Comparison of ENCODE assay signal across 24 mouse cellular contexts in the genomic region with DNA sequence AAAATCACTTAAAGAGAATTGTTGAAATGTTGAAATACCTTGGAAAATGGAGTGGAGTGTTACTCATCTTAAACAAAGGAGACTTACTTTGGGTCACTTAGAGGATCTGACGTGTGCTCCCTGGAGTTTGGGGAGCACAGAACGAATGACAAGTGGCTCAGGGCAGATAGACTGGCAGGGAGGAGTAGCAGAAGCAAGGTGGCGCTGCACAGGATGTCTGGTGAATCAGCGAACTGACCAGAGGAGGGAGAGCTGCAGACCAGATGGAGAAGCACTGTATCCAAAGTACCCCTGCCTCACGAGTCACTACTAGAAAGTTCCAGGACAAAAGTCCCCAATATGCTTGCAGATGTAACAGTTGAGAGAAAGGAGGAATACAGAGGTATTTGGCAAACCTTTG. TPM values are rescaled to one million over a fixed set of nuclear protein-coding genes. Genes with fewer than 3 reads are reported as not detected.
DNase-seq lines count a peak whose midpoint lies in the region; ATAC-seq and TF ChIP-seq lines count a peak whose summit lies in the region.
"Had no signal": no experiment of that assay in that cellular context is flagged by ENCODE, and none has a peak within 500 bp of the region (broad histone marks: within the 10 kb centered on the region; RNA-seq: fewer than 3 reads in every experiment).

No protein-coding gene starts in this region.

- TF ChIP-seq CTCF in kidney, adult 2 months (conservative IDR thresholded peaks at IDR 0.05; ENCODE audit: insufficient read depth, insufficient read length, low read depth, low read length): 0 out of 2 replicates have a peak, but pooled peaks have one; percentile 18
- TF ChIP-seq CTCF in liver, postnatal 0 days (IDR thresholded peaks at IDR 0.05; ENCODE audit: low read depth): peak; percentile 34
- TF ChIP-seq CTCF in ES-Bruce4 (IDR thresholded peaks at IDR 0.05; ENCODE audit: low read depth, low read length): peak; percentile 50

- ATAC-seq in liver, postnatal 0 days: no peak
- ATAC-seq in liver, embryonic 12.5 days: no peak
- ATAC-seq in neural tube, embryonic 15.5 days (ENCODE audit: low FRiP score): no peak
- ATAC-seq: forebrain, postnatal 0 days; inflammation-experienced regulatory T-cells, adult 6 months; midbrain, embryonic 15.5 days had no signal

- H3K36me3 ChIP-seq in kidney, adult 2 months (ENCODE audit: control insufficient read depth, insufficient read depth, low read length): no peaks in the 10 kb centered on the region
- H3K36me3 ChIP-seq in liver, postnatal 0 days (replicated peaks; ENCODE audit: insufficient read depth, low read length): no peaks in the 10 kb centered on the region
- no peaks in the 10 kb centered on the region for H3K36me3 ChIP-seq in liver, embryonic 12.5 days
- H3K36me3 ChIP-seq in ES-Bruce4 (ENCODE audit: control insufficient read depth, insufficient read depth, low read length, poor library complexity, severe bottlenecking): no peaks in the 10 kb centered on the region
- H3K36me3 ChIP-seq in megakaryocyte, embryonic 14.5 days (replicated peaks; ENCODE audit: low read length): peaks cover 2% of the 10 kb centered on the region
- no peaks in the 10 kb centered on the region for H3K36me3 ChIP-seq in neural tube, embryonic 15.5 days
- H3K36me3 ChIP-seq: heart, embryonic 12.5 days; hindbrain, embryonic 13.5 days; limb, embryonic 13.5 days; midbrain, embryonic 15.5 days had no signal

- 33% methylated on average over 5 of the region's 5 CpGs for WGBS in kidney, adult 2 months
- 20% methylated on average over 5 of the region's 5 CpGs for WGBS in liver, postnatal 0 days (ENCODE audit: insufficient replicate concordance)
- WGBS in liver, embryonic 12.5 days (ENCODE audit: insufficient replicate concordance): 19% methylated on average over 5 of the region's 5 CpGs
- 26% methylated on average over 5 of the region's 5 CpGs for WGBS in neural tube, embryonic 15.5 days

- no peaks in the 10 kb centered on the region for H3K27me3 ChIP-seq in kidney, adult 2 months (replicated peaks; ENCODE audit: control insufficient read depth, insufficient read depth, low read length)
- 0 out of 2 replicates have a peak, but pooled peaks cover 4% of the 10 kb centered on the region for H3K27me3 ChIP-seq in liver, postnatal 0 days (ENCODE audit: insufficient read depth, low read length)
- H3K27me3 ChIP-seq in liver, embryonic 12.5 days (replicated peaks): peaks cover 13% of the 10 kb centered on the region
- no peaks in the 10 kb centered on the region for H3K27me3 ChIP-seq in ES-Bruce4 (ENCODE audit: control insufficient read depth, insufficient read depth, low read length, poor library complexity, severe bottlenecking)
- H3K27me3 ChIP-seq in megakaryocyte, embryonic 14.5 days (replicated peaks): no peaks in the 10 kb centered on the region
- H3K27me3 ChIP-seq in neural tube, embryonic 15.5 days (replicated peaks): no peaks in the 10 kb centered on the region
- H3K27me3 ChIP-seq: midbrain, embryonic 15.5 days had no signal

- no peak for TF ChIP-seq EP300 in liver, postnatal 0 days (IDR thresholded peaks at IDR 0.05; ENCODE audit: low read depth)
- TF ChIP-seq EP300 in ES-Bruce4 (IDR thresholded peaks at IDR 0.05; ENCODE audit: insufficient read depth, low read depth, low read length): no peak

- no peak overlapping the region for H3K27ac ChIP-seq in kidney, adult 2 months (ENCODE audit: insufficient read depth, low read depth, low read length)
- H3K27ac ChIP-seq in liver, postnatal 0 days (ENCODE audit: low read depth): no peak overlapping the region
- H3K27ac ChIP-seq in liver, embryonic 12.5 days: no peak overlapping the region
- no peak overlapping the region for H3K27ac ChIP-seq in ES-Bruce4 (ENCODE audit: insufficient read depth, low read length)
- no peak overlapping the region for H3K27ac ChIP-seq in neural tube, embryonic 15.5 days (replicated peaks)
- H3K27ac ChIP-seq: heart, adult 2 months; hindbrain, embryonic 13.5 days; limb, embryonic 13.5 days; midbrain, embryonic 15.5 days had no signal

- H3K9ac ChIP-seq in liver, postnatal 0 days (replicated peaks): no peak overlapping the region
- no peak overlapping the region for H3K9ac ChIP-seq in liver, embryonic 12.5 days
- no peak overlapping the region for H3K9ac ChIP-seq in ES-Bruce4 (ENCODE audit: low read depth, poor library complexity, severe bottlenecking)
- H3K9ac ChIP-seq in neural tube, embryonic 15.5 days (replicated peaks): no peak overlapping the region
- H3K9ac ChIP-seq: forebrain, postnatal 0 days; heart, embryonic 12.5 days; hindbrain, embryonic 13.5 days; limb, embryonic 13.5 days; midbrain, embryonic 15.5 days had no signal

- no peak overlapping the region for H3K4me3 ChIP-seq in kidney, adult 2 months (ENCODE audit: insufficient read depth, low read depth, low read length)
- H3K4me3 ChIP-seq in liver, postnatal 0 days (ENCODE audit: low read depth, low read length): no peak overlapping the region
- H3K4me3 ChIP-seq in liver, embryonic 12.5 days: no peak overlapping the region
- no peak overlapping the region for H3K4me3 ChIP-seq in ES-Bruce4 (ENCODE audit: low read depth, low read length)
- H3K4me3 ChIP-seq in megakaryocyte, embryonic 14.5 days (replicated peaks): peak overlapping the region; percentile 70
- H3K4me3 ChIP-seq in neural tube, embryonic 15.5 days (replicated peaks): no peak overlapping the region
- H3K4me3 ChIP-seq: erythroblast, embryonic 14.5 days; heart, adult 2 months; heart, embryonic 12.5 days; hindbrain, embryonic 13.5 days; limb, embryonic 13.5 days; midbrain, embryonic 15.5 days had no signal

- no peak for TF ChIP-seq POLR2A in kidney, adult 2 months (IDR thresholded peaks at IDR 0.05; ENCODE audit: low read depth, low read length)
- no peak for TF ChIP-seq POLR2A in ES-Bruce4 (IDR thresholded peaks at IDR 0.05; ENCODE audit: insufficient read depth, low read length)

- no peak for DNase-seq in kidney, adult 2 months
- no peak for DNase-seq in kidney, postnatal 25 days
- no peak for DNase-seq in liver, postnatal 0 days
- DNase-seq: adrenal gland, postnatal 25 days; cerebellum, adult 18-20 months; cerebellum, postnatal 14 days; forebrain, postnatal 0 days; heart, adult 2 months; heart, postnatal 4 days; kidney, adult 9 months; kidney, postnatal 14 days; lung, postnatal 14 days; right cerebral cortex, postnatal 4 days had no signal

- H3K4me2 ChIP-seq in liver, postnatal 0 days (ENCODE audit: low read depth, low read length): no peak overlapping the region
- no peak overlapping the region for H3K4me2 ChIP-seq in liver, embryonic 12.5 days
- H3K4me2 ChIP-seq in neural tube, embryonic 15.5 days: no peak overlapping the region
- H3K4me2 ChIP-seq: heart, embryonic 12.5 days; hindbrain, embryonic 13.5 days; limb, embryonic 13.5 days; midbrain, embryonic 15.5 days had no signal

- H3K4me1 ChIP-seq in kidney, adult 2 months (ENCODE audit: control insufficient read depth, insufficient read depth, low read length): no peaks in the 10 kb centered on the region
- no peaks in the 10 kb centered on the region for H3K4me1 ChIP-seq in liver, postnatal 0 days (ENCODE audit: insufficient read depth)
- no peaks in the 10 kb centered on the region for H3K4me1 ChIP-seq in liver, embryonic 12.5 days
- H3K4me1 ChIP-seq in ES-Bruce4 (ENCODE audit: control insufficient read depth, insufficient read depth, low read length): no peaks in the 10 kb centered on the region
- peaks cover 70% of the 10 kb centered on the region for H3K4me1 ChIP-seq in megakaryocyte, embryonic 14.5 days
- H3K4me1 ChIP-seq in neural tube, embryonic 15.5 days: no peaks in the 10 kb centered on the region
- H3K4me1 ChIP-seq: heart, embryonic 12.5 days; hindbrain, embryonic 13.5 days; limb, embryonic 13.5 days; midbrain, embryonic 15.5 days had no signal

- H3K9me3 ChIP-seq in liver, postnatal 0 days (ENCODE audit: low read length): no peaks in the 10 kb centered on the region
- no peaks in the 10 kb centered on the region for H3K9me3 ChIP-seq in liver, embryonic 12.5 days (replicated peaks)
- H3K9me3 ChIP-seq in ES-Bruce4 (replicated peaks; ENCODE audit: control insufficient read depth, insufficient read depth, low read length, poor library complexity, severe bottlenecking): no peaks in the 10 kb centered on the region
- no peaks in the 10 kb centered on the region for H3K9me3 ChIP-seq in megakaryocyte, embryonic 14.5 days
- no peaks in the 10 kb centered on the region for H3K9me3 ChIP-seq in neural tube, embryonic 15.5 days (replicated peaks)
- H3K9me3 ChIP-seq: heart, embryonic 12.5 days; hindbrain, embryonic 13.5 days; limb, embryonic 13.5 days; midbrain, embryonic 15.5 days had no signal

RNA-seq across cellular contexts. Expression of a gene that starts 20.8 kb away (rescaled TPM):
- polyA plus RNA-seq in kidney, adult 2 months (2012; rRNA removed): 0.04 and 0.06 TPM in 2 replicates
- polyA plus RNA-seq in liver, postnatal 0 days (2015; fragmentation: Nextera tagmentation; extraction: Ambion mirVana): 0.04 and 0.06 TPM in 2 replicates
- polyA plus RNA-seq in liver, embryonic 12.5 days (2016; fragmentation: Nextera tagmentation; extraction: Ambion mirVana): 0.08 and 0.14 TPM in 2 replicates
- 0.43 and 0.52 TPM in 2 replicates for polyA plus RNA-seq in ES-Bruce4 (2011; ENCODE audit: insufficient read depth, insufficient read length, low read depth, missing spikeins)
- 0.38 TPM in 1 of 2 replicates, not detected in the other for polyA plus RNA-seq in megakaryocyte, embryonic 14.5 days (2012; ENCODE audit: insufficient read depth, low replicate concordance)
- polyA plus RNA-seq in neural tube, embryonic 15.5 days (2015; fragmentation: Nextera tagmentation; extraction: Ambion mirVana): 9.1 and 10.3 TPM in 2 replicates
- polyA plus RNA-seq: erythroblast, embryonic 14.5 days; heart, adult 2 months; heart, postnatal 0 days; limb, embryonic 13.5 days had no signal

RNA-seq across cellular contexts. Expression of a gene that starts 24.8 kb away (rescaled TPM):
- polyA plus RNA-seq in kidney, adult 2 months (2012; rRNA removed): 3,641 and 4,008 TPM in 2 replicates
- polyA plus RNA-seq in liver, postnatal 0 days (2015; fragmentation: Nextera tagmentation; extraction: Ambion mirVana): 18.6 and 22.2 TPM in 2 replicates
- 30.2 and 33.1 TPM in 2 replicates for polyA plus RNA-seq in liver, embryonic 12.5 days (2016; fragmentation: Nextera tagmentation; extraction: Ambion mirVana)
- 3.4 and 4.7 TPM in 2 replicates for polyA plus RNA-seq in ES-Bruce4 (2011; ENCODE audit: insufficient read depth, insufficient read length, low read depth, missing spikeins)
- polyA plus RNA-seq in megakaryocyte, embryonic 14.5 days (2012; ENCODE audit: insufficient read depth, low replicate concordance): 2.2 and 5.1 TPM in 2 replicates
- polyA plus RNA-seq in neural tube, embryonic 15.5 days (2015; fragmentation: Nextera tagmentation; extraction: Ambion mirVana): 3.0 and 6.7 TPM in 2 replicates

RNA-seq across cellular contexts. Expression of a gene that starts 57.0 kb away (rescaled TPM):
- polyA plus RNA-seq in kidney, adult 2 months (2012; rRNA removed): 1.7 and 1.8 TPM in 2 replicates
- 8.3 and 8.9 TPM in 2 replicates for polyA plus RNA-seq in liver, postnatal 0 days (2015; fragmentation: Nextera tagmentation; extraction: Ambion mirVana)
- polyA plus RNA-seq in liver, embryonic 12.5 days (2016; fragmentation: Nextera tagmentation; extraction: Ambion mirVana): 57.1 and 58.7 TPM in 2 replicates
- 0.37 and 0.61 TPM in 2 replicates for polyA plus RNA-seq in ES-Bruce4 (2011; ENCODE audit: insufficient read depth, insufficient read length, low read depth, missing spikeins)
- polyA plus RNA-seq in megakaryocyte, embryonic 14.5 days (2012; ENCODE audit: insufficient read depth, low replicate concordance): 106 and 219 TPM in 2 replicates
- 1.0 and 1.7 TPM in 2 replicates for polyA plus RNA-seq in neural tube, embryonic 15.5 days (2015; fragmentation: Nextera tagmentation; extraction: Ambion mirVana)
- polyA plus RNA-seq: inflammation-experienced regulatory T-cells, adult 6 months had no signal

Comparison
In these comparisons a context has a peak if more than half of its experiments do, and no peak if none do; other contexts are left out.
1. RNA of a gene that starts 24.8 kb away (polyA plus RNA-seq): 3,641 to 4,008 TPM in kidney, adult 2 months; 30.2 to 33.1 TPM in liver, embryonic 12.5 days, 18.6 to 22.2 TPM in liver, postnatal 0 days, 2.2 to 5.1 TPM in megakaryocyte, embryonic 14.5 days, 3.4 to 4.7 TPM in ES-Bruce4 and 3.0 to 6.7 TPM in neural tube, embryonic 15.5 days; every median in the first group is over 100 times any median in the second.
2. Peak in every context shown above with its lines, with median percentiles within 50 percentile points of each other: CTCF ChIP-seq.